Mouse (Mus musculus) layer of hippocampus, adult 2 months (tissue): ENCODE results near the gene Nup160. TPM values are rescaled to one million over a fixed set of nuclear protein-coding genes. Genes with fewer than 3 reads are reported as not detected.

ENCODE experiments used
- DNase-seq, 2 experiments: peaks; one replicate each; pipeline ENCODE4 v3.0.0; 2022; ENCODE audit warnings: low spot score in 2 of 2
- H3K27ac ChIP-seq: fragments of 200-600 bp; 2 replicates; pipeline ENCODE4 v1.8.1; 2022
- H3K4me3 ChIP-seq: fragments of 200-600 bp; 2 replicates; pipeline ENCODE4 v1.8.1; 2022; ENCODE audit warnings: mild to moderate bottlenecking
- CTCF ChIP-seq: fragments of 200-600 bp; conservative IDR thresholded peaks from 2 replicates; pipeline ENCODE4 v1.8.1; 2022; ENCODE audit warnings: antibody characterized with exemption, mild to moderate bottlenecking, moderate library complexity
- total RNA-seq, 2 experiments: library from RNA; stranded (reverse); gene quantifications; 2 replicates each; pipeline ENCODE4 v1.2.3; 2021

Nup160 gene
- total RNA-seq, 2 experiments from 2014 or later: 17.0 to 20.8 TPM

DNA sequence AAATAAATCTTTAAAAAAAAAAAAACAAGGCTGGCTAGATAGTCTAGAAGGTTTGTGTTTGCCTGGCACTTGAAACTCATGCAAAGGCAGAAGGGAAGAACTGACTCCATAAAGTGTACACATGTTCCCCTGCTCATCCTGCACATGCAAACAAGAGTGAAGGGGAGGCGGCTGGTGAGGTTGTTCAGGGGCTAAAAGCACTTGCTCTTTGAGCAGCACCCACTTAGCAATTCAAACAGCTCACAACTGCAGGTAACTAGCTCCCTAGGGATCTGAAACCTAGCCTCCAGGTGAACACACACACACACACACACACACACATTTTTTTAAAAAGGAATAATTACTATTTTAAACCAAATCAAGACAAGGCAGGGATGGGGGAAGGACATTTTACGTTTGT lies 104.9 kb downstream of the Nup160 start:
- Histone ChIP-seq H3K4me3 (no peak overlapping the region), H3K27ac (no peak overlapping the region)
- DNase-seq: no peak
- TF ChIP-seq CTCF: no peak

DNA sequence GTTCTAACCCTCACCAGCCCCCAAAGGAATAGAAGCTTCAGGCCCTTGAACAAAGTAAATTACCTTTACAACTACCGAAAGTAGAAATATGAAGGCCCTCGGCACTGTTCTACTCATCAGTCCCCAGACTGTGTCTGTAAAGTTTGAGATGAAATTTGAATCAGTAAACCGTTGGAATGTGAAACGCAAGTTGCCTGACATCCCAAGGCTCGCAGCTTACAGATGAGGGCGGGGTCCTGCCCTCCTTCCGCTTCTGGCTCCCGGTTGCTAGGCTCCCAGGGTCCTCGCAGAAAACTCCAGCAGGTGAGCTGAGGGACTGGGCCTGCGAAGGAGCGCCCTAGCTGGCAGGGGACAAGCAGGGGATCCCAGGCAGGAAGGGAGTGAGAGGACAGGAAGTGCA lies 105.4 kb downstream of the Nup160 start, which contains the start of gene Agbl2:
TSS of gene Agbl2 (plus strand) at position 270 of the 400 bp plus-strand sequence.
- no peak for TF ChIP-seq CTCF
- H3K4me3 ChIP-seq: peak within 1 kb of the TSS; percentile 52
- no peak for DNase-seq
- peak within 1 kb of the TSS; percentile 36; the same call in 1 of the 2 replicates for H3K27ac ChIP-seq

DNA sequence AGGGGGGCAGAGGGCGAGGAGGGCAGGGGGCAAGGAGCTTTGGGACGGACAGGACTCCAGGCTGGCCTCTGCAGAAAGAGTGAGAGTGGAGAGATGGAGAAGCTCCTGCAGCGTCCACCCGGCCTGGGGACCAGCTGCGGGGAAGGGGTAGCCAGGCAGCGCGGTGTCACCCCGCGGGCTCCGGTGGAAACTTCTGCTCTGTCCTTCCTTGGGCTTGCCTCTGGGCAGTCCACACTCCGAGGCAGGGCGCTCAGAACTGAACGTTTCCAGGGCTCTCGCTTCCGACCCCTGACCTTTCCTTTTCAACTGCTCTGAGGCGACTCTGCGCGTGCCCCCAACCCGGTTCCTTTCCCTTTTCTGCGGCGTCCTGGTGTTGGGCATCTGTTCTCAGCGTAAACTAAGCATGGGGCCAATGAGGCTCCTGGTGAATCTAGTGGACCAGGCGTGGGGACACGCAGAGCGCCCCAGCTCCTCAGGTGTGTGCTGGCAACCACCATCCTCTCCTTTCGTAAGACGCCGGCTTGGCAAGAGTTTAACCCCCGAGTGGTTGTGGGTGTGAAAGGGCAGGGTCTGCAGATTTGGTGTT lies 106.0 kb downstream of the Nup160 start:
- DNase-seq: no peak
- H3K27ac ChIP-seq: peak overlapping the region; percentile 36; the same call in 1 of the 2 replicates
- no peak for TF ChIP-seq CTCF
- peak overlapping the region; percentile 52 for H3K4me3 ChIP-seq

Other genes with a start within 250 kb of the Nup160 start
- 100 to 1,000 TPM; 128 to 130 TPM for gene Ptprj, start 96.6 kb upstream of the Nup160 start, total RNA-seq
- gene Fnbp4, start 68.2 kb downstream of the Nup160 start, total RNA-seq: 10 to 100 TPM; 58.3 to 73.3 TPM
- gene Agbl2, start 105.5 kb downstream of the Nup160 start, total RNA-seq: 1 to 10 TPM; 1.0 to 1.3 TPM
- gene Mtch2, start 169.9 kb downstream of the Nup160 start, total RNA-seq: 100 to 1,000 TPM; 114 to 129 TPM
- gene C1qtnf4, start 208.6 kb downstream of the Nup160 start, total RNA-seq: 100 to 1,000 TPM; 184 to 200 TPM
- 10 to 100 TPM; 38.1 to 39.5 TPM for gene Kbtbd4, start 227.5 kb downstream of the Nup160 start, total RNA-seq
- 100 to 1,000 TPM; 224 to 255 TPM for gene Ndufs3, start 227.6 kb downstream of the Nup160 start, total RNA-seq